Mouse (Mus musculus): Measurements from ENCODE around the gene Fga.

The Fga gene

DNA sequence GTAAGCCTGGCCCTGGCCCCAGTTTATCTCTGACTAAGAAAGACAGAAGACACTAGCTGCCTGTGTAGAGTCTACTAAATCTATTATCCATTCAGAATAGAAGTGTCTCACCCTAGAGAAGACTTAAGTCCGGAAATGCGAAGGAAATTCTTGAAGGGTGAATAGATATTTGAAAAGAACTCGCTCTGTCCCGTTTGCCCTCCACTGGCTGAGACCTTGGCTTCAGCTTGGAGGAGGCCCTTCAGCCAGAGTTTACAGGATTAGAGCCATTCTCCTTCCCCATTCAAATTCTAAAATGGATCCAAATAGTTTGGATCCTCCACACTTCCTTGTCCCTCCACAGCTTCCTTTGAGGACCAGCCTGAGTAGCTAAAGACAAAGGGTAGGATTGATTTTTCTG, 4.5 kb downstream of the Fga start:
- no peak for DNase-seq

DNA sequence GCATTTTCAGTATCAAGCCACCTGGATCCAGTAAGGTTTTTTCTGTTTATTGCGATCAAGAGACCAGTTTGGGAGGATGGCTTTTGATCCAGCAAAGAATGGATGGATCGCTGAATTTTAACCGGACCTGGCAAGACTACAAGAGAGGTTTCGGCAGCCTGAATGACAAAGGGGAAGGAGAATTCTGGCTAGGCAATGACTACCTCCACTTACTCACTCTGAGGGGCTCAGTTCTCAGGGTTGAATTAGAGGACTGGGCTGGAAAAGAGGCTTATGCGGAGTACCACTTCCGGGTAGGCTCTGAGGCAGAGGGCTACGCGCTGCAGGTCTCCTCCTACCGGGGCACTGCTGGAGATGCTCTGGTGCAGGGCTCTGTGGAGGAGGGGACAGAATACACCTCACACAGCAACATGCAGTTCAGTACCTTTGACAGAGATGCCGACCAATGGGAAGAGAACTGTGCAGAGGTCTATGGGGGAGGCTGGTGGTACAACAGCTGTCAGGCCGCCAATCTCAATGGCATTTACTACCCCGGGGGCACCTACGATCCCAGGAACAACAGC, 7.0 kb downstream of the Fga start:
- no peak for DNase-seq

DNA sequence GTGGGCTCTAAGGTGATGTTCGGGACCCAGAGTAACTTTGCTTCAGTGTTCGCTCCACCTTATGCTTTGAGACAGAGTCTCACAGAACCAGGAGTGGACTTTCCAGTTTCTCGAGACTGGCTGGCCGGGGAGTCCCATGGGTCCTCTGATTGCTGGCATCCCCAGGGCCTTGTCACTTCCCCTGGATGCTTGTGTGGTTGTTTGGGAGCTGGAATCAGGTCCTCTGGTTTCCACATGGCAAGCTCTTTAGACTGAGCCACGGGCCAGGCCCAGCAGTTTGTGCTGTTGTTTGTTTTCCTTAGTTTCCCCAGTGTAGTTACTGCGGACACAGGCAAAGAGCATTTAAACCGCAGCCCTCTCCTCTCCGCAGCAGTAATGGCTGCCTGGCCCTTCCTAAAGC, 7.9 kb downstream of the Fga start:
- no peak for DNase-seq

DNA sequence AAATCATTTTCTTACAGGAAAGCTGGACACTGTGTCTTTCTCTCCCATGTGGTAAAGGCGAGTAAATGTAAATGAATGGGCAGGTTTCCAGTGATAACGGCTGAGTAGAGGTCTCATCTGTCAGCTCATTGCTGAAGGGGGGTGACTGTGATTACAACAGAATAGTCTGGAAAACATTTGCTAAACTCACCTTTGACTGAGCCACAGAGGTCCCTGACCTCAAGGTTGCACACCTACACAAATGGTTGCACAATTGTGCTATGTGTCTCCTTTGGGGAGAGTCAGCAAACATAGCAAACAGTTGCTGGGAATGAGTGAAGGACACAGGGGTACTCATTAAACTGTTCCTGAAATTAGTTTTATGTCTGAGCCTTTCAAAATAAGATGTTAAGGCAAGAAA, 13.0 kb downstream of the Fga start:
- DNase-seq = no peak

DNA sequence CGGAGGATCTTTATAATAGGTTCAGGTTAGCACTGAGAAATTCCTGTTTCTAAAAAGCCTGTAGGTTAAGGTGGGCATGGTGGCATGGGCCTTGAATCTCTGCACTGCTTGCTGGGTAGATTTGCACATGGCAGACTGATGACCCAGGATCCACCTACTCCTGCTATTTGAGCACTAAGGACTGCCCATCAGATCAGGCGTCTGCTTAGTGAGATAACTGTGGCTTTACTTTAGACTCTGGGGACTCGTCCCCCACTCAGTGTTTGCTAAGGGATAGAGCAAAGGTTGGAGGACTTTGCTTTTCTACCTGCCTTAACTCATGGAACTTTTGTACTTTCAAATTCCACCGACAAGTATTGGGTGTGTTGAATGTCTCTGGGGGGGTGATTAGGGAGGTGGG, 13.8 kb downstream of the Fga start:
- no peak for DNase-seq

DNA sequence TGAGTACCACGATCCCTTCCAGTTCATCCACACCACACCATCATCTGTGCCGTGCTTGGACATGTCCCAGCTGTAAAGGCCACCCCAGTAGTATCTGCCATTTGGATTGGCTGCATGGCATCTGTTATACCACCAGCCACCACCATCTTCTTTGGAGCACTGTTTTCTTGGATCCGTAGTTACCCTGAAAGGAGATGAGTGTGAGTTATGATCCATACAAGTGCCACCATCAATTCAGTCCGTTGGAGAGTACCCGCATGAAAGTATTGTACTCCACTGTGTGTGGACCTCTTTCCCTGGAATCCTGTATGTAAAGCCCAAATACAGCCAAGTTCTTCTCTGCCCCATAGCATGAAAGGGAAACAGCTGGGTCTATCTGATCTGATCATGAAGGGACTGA, 16.6 kb downstream of the Fga start:
- DNase-seq = no peak

DNA sequence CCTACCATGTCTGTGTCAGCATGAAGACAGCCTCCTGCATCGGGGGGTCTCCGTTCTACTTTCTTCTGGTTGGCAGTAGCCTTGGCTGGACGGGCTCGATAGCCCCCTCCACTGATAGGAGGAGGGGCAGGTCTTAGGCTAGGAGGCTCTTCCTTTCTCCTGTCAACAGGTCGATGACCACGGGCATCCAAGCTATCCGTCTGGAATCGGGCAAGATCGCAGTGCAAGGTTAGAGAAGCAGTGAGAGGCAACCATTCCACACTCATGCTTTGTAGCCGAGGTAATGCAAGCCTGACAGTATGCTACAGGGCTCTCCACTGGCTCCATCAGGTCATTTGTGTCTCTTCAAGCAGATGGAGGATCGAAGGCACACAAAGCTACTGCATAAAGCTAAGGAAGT, 20.8 kb downstream of the Fga start:
- DNase-seq = no peak

DNA sequence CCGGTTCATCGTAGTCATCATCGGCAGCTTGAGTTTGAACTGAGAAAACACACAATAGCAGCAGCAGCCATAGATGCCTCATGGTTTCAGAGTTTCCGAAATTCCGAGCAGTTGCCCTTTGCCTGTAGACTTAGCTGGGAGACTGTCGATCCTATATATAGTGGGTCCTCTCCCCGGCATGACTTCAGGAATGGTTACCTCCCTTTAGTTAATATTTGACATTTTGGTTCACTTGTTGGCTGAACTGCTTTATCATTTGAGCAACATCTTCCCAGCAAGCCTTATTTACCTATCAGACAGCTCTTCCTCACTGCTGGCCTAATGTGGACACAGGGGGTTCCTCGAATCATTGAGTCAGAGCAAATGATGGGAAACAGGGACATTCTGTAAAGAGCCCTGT, 23.8 kb downstream of the Fga start, which contains the start of gene Fgb:
TSS of gene Fgb (minus strand) at position 184 of the 400 bp plus-strand sequence.
- no peak for DNase-seq

DNA sequence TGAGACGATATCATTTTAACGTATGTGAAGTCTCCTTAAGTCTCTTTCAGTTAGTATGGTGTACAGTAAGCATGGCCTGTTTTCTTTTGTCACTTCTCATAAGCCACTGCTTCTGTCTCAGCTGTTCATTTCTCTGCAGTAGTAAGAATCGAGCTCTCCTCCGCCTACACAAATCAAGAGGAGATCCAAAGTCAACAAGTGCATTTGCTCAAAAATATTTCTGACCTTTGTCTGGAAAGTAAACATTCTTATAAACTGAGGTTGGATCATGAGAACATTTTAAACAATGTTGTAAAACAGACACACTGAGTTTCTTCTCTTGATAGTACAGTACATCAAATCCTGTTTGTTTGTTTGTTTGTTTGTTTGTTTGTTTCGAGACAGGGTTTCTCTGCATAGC, 24.8 kb downstream of the Fga start:
- no peak for DNase-seq

DNA sequence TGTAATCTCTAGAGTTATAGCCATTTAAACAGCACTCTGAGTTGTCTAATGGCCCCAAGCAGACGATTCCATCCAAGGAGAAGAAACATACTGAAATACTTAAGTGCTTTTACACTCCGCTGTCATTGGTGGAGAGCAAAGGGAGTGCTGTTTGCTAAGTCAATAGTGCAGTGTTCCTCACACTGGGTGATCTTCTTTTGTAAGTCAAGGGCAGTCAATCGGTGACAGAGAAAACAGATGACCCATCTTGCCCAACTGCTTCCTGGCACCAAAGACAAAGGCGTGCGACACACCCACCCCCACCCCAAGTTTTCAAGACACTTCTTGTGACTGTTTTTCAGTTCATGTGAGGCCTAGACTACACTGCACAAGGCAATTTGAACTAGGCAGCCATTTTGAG, 26.2 kb downstream of the Fga start:
- DNase-seq = no peak

DNA sequence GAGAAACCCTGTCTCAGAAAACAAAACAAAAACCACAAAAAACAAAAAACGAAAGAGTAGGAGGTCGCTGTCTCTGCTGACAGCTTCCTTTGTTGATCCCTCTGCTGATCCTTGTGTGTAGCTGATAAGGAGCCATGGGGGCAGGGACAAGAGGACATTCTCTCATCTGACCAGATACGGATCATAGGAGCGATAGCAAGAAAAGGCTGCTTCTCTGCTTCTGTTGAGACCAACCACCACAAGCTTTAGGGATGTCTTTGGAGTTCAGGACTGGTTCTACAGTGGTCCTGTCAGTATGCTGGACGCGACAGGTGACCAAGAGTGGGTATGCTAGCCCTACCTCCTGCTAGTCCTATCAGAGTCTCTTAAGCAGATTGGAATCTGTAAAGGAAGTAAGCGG, 27.2 kb downstream of the Fga start:
- DNase-seq = no peak

DNA sequence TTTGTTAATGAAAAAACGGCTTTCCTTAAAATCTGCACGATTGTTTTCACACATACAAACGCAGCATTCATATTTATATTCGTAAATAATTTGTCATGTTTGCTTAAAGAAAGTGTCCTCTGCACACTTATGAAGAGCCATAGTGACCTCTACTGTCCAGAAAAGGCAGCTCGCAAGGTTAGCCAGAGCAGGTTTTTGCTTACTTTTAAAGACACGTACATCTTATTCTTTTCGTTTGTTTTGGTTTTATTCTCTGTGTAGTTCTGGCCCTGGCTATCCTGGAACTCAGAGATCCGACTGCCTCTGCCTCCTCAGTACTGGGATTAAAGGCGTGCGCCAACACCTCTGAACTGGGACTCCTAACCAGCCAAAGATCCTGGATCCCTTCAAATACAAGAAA, 27.9 kb downstream of the Fga start:
- DNase-seq = peak in 1 of 2 experiments; percentile 5

DNA sequence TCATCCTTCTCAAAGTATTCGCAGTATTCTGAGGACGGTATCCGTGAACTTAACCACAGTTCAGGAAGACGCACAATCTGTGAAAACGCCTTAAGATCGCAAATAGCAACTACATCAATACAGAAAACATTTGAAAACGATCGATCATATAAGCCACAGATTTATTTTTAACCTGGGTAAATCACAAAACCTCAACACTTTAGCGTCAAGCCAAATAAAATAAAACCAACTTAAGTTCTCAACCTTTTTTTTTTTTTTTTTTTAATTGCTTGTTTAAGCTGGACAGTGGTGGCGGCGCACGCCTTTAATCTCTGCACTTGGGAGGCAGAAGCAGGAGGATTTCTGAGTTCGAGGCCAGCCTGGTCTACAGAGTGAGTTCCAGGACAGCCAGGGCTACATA, 28.9 kb downstream of the Fga start:
- no peak for DNase-seq

DNA sequence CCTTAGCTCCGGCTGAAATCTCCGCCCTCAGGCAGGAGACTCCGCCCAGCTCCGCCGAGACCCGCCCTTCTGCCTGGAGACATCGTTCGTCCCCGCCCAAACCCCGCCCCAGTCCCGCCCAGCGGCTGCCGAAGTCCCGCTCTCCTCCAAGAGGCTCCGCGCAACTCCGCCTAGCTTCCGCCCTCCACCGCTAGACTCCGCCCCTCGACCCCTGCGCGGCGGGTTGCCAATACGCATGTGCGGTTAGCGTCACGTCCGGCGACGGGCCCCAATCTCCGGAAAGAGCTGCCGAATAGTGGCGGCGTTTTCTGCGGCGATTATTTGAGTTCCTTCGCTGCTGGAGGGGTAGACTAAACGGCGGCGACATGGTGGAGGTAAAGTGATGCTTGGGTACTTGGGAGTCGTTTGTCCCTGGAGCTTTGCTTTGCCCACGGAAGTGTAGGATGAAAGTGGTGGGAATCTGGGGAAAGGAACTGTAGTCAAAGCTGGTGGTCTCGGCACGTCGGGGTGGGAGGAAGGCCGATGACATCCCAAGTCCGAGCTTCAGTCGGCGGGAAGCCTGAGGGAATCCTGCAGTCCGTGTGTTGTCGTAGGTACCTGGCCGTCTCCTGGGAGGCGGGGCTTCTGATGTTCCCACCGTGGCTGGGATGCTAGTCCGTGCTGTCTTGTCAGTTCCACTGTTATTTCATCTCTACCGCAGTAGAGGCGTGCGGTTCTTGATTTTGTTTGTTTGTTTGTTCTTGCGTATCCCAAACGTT, 29.6 kb downstream of the Fga start, which contains the start of gene Plrg1:
TSS of gene Plrg1 (plus strand) at position 242 of the 758 bp plus-strand sequence.
- DNase-seq = peak; percentile 98

DNA sequence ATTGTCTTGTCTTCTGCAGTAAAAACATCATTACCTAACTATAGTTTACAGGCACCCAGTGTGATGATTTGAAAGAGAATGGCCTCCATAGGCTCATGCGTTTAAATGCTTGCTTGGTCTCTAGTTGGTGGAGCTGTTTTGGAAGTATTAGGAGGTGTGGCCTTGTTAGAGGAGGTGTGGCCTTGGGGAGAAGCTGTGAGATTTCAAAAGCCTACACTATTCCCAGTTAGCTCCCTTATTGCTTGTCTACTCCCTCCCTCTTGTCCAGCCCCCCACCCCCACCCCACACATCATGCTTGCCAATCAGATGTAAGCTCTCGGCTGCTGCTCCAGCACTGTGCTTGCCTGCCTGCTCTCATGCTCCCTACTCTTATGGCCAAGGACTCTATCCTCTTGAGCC, 31.2 kb downstream of the Fga start:
- no peak for DNase-seq

DNA sequence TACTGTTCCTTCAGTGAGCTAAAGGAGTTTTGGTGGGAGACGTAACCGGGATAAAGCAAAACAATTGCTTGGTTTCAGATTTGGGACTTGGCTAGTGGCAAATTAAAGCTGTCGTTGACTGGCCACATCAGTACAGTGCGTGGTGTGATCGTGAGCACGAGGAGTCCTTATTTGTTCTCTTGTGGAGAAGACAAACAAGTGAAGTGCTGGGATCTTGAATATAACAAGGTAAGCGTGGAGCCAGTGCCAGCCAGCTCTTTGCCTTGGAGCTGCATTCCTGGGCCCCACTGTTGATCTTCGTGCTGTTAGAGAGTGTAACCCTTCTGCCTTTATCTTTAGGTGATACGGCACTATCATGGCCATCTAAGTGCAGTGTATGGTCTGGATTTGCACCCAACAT, 42.0 kb downstream of the Fga start:
- DNase-seq = no peak

DNA sequence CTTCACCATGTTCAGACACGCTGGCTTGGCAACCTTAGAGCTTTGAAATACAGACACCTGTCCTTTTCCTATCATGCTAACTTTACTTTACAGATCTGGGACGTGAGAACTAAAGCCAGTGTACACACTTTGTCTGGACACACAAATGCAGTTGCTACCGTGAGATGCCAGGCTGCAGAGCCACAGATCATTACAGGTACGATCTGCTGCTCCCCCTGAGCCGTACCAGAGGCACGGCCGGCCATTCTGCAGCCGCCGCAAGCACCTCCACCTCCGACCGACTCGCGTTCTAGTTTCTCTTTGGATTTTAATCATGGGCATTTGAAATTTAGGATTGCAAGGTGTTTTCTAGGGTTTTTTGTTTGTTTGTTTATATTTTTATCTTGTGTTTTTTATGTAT, 43.0 kb downstream of the Fga start:
- DNase-seq = no peak

DNA sequence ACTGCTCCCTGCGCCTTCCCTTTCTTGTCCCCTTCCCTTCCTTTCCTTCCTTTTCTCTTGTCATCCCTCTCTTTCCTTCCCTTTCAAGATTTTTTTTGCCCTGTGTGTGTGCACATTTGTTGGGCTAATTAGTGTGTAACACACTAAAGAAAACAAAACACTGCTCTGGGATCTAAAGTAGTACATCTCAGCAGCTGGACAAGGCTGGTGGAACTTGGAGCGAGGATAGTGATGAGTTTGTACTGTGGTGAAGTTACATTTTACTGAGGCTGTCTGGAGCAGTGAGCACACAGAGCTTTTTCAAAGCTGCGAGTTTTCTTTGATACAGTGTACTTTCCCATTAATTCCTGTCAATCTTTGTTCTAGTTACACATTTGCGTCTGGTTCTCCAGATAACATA, 44.4 kb downstream of the Fga start:
- no peak for DNase-seq

DNA sequence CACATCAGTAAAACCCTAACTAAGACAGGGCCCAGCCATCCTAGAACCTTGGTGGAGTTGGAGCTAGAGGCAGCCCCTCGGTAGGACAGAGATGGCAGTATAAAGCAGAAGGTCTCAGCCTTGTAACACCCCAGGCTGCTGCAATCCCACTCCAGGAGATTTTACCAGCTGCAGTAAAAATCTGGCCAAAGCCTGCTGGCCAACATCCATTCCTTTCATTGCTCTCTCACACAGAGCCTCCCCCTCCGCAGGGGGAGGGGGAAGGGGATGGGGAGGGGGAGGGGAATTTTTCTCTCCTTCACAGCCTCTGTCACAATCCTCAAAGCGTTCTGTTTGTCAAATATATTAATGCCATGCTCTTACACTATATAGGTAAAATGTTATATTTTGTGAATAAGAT, 50.7 kb downstream of the Fga start:
- no peak for DNase-seq

DNA sequence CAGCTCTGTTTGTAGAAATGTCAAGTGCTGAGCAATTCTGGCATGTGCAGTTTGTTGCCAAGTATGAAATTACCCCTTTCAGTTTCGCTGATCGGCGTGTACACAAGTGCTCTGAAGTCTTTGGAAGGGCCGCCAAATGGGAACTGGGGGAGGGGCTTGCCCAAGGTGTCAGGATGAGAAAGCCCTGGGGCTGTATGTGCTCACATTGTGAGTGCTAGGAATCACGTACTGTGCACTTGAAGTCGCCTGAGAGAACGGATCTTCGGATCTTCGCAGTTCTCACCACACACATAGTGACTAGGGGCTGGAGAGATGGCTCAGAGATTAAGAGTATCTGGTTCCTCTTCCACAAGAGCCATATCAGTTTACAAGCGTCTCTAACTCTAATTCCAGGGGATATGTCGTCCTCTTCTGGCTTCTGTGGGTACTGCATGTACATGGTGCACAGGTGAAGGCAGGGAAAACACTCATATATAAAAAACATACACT, 54.7 kb downstream of the Fga start:
- peak; percentile 13 to 37 for DNase-seq

Measured in thymus, postnatal 36 days (tissue).